Mouse (Mus musculus) right cerebral cortex, postnatal 36 days (tissue): ENCODE measurements around the gene Anapc7.
"Not testable (repeated sequence)": the region's sequence is repeated elsewhere in the genome, so short reads cannot be mapped to it uniquely, and the experiment has no call there.

ENCODE experiments used
- DNase-seq, 2 experiments: peaks; one replicate each; pipeline ENCODE4 v3.0.0; 2022; ENCODE audit warnings: low spot score in 2 of 2, mixed read lengths in 1 of 2

The Anapc7 gene

DNA sequence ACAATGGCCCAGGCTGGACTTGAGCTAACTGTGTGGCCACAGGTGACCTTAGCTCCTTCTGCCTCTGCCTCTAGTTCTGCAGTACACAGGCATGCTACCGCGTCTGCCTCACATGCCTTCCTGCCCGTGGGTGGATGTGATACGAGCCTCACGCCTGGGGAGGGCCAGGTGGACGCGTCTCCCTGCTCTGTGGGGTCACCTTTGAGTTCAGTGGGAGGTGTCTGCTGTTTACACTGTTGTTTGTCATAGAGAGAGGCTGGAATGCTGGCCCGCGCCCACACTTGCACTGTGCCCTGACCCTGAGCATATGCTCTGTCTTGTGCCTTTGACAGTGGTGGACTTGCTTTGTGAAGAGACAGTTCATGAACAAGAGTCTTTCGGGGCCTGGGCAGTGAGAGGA is 16.0 kb upstream of the Anapc7 start:
- DNase-seq: no peak

DNA sequence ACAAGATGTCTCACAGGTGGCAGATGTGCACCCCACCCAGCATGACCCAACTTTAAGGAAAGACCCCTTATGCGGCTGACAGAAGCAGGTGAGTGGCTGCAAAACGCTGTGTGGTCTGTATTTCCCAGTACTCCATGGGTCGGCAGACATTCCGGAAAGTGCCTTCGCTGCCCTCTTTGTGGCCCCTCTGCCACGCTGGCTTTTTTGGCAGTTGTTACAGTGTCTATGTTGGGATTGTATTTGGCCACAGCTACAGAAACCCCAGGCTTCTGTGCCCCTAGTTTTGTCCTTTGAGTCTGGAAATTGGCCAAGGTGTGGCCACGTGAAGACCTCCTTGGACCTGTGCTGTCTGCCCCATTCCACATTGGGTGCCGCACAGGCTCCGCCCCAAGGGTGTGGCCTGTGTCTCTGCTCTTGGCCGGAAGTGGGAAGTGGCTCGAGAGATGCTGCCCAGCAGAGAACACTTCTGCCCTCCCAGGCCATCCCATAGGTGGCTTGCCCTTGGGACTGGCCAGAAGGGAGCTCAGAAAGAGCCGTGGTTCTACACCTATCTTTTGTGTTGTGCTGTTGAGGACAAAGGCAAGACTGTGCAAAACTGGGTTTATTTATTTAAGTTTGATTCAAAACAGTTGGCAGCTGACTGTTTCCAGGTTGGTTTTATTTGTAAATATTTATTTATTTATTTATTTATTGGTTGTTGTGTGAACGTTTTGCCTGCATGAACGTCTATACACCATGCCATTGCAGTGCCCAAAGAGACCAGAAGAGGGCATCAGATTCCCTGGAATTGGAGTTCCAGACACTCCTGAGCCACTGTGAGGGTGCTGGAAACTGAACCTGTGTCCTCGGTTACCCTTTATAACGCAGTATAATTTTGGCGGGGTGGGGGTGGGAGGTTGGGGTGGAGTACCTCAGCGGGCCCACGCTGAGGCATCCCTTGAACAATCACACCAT is 11.5 kb upstream of the Anapc7 start:
- DNase-seq: no peak

DNA sequence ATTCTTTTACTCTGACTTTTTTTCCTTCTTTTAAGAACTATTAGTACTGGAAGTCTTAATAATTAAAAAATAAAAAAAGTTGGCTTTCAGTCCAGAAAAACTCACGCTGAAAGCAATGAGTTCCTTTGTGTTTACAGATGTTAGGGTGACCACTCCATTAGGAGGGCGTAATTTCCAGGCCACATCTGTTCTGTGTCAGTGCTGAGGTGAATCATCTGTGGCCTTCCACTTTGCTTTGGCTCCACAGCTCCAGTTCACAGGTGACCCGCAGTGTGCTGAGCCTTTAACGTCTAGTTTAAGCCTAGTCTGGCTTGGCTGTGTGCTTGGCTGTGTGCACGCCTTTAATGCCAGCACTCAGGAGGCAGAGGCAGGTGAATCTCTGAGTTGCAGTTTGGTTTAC is 9.6 kb upstream of the Anapc7 start:
- no peak for DNase-seq

DNA sequence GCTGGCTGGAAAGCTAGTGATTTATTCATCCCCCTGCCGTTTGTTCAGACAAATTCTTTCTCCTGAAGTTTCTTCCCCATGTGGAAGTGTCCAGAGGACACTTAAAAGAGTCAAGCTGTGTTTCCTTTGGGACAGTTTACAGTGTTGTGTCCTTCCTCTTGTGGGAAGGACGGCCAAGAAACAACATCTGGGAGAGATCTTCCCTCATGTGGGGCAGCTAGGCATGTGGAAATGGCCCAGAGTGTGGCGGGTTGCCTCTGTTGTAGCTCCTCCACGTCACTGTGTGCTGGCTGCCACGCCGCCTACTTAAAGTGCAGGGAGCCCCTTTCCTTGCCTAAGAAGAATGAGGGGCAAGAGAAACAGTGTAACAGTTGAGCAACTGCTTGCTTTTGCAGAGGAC is 8.7 kb upstream of the Anapc7 start:
- DNase-seq: no peak

- no peak for DNase-seq
Observed at GRCm38 (mm10) chr5:122414351-122414750, 7.1 kb upstream of the Anapc7 start.

GRCm38 (mm10) chr5:122415465-122415864 is 6.0 kb upstream of the Anapc7 start:
- no peak for DNase-seq

DNA sequence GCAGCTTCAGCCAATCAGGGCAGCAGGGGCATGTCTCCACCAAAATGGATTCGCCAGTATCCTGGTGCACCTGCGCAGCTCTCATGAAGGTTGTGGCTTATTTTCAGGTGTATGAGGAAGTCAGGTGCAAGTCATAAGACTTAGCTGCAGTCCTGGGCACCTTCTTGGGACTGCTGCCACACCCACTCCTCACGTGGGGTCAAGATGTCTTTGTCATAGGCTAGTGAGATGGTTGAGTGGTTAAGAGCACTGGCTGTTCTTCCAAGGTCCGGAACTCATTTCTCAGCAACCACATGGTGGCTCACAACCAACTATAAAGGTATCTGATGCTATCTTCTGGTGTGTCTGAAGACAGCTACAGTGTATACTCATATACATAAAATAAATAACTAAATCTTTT is 817 bp upstream of the Anapc7 start:
- not testable (repeated sequence) for DNase-seq

GRCm38 (mm10) chr5:122422071-122422964 is 825 bp downstream of the Anapc7 start:
- DNase-seq: peak; percentile 76 to 78

DNA sequence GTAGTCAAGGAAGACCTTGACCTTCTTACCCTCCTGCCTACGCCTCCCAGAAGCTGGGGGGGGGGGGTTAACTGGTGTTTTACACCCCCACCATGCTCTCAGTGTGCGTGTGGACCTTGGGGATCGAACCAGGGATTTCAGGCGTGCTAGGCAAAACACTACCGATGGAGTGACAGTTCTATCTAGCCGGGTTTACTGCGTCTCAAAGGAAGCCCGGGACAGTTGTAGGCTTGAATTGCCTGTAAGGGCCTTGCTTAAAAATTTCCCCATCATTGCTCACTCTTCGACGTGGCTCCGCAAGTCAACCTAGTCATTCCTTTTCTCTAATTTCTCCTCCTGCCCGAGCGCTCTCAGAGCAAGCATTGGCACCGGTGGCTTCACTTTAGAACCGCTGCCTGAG is 1.6 kb downstream of the Anapc7 start:
- DNase-seq: no peak

DNA sequence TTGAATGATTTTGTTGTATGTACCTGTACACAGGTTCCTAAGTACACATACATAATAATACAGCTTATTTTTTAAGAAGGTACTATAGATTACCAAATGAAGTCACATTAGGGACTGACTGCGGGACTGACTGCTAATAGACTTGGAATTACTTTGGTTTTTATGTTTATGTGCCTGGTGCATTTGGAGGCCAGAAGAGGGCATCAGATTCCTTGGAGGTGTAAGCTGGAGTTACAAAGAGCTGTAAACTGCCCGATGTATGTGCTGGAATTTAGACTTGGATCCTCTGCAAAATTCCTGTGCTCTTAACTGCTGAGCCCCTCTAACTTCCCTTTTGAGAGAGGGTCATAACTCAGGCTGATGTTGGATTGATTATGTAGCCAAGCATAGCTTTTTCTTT is 4.1 kb downstream of the Anapc7 start:
- DNase-seq: no peak

GRCm38 (mm10) chr5:122430036-122430775 is 8.7 kb downstream of the Anapc7 start:
- DNase-seq: no peak

- DNase-seq: no peak
Observed at GRCm38 (mm10) chr5:122431221-122431620, 9.7 kb downstream of the Anapc7 start.

DNA sequence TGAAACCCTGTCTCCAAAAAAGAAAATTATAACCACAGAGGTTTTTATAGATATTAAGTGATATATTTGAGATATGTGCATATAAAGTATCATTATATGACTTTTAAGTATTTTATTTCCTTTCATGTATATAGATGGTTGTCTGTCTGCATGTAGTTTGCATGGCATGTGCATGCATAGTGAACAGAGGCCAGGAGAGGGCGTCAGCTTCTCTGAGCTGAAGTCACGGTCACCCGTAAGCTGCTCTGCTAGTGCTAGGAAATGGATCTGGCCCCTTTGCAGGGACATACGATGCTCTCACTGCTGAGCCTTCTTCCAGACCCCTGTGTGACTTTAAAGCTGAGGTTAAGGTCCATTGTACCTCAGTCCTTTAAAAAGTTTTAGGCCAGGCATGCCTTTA is 13.0 kb downstream of the Anapc7 start:
- no peak for DNase-seq

GRCm38 (mm10) chr5:122439400-122440094 is 18.1 kb downstream of the Anapc7 start:
- DNase-seq: no peak

- no peak for DNase-seq
Observed at GRCm38 (mm10) chr5:122440095-122440630, 18.7 kb downstream of the Anapc7 start.

- no peak for DNase-seq
Observed at GRCm38 (mm10) chr5:122444492-122444891, 23.0 kb downstream of the Anapc7 start.

DNA sequence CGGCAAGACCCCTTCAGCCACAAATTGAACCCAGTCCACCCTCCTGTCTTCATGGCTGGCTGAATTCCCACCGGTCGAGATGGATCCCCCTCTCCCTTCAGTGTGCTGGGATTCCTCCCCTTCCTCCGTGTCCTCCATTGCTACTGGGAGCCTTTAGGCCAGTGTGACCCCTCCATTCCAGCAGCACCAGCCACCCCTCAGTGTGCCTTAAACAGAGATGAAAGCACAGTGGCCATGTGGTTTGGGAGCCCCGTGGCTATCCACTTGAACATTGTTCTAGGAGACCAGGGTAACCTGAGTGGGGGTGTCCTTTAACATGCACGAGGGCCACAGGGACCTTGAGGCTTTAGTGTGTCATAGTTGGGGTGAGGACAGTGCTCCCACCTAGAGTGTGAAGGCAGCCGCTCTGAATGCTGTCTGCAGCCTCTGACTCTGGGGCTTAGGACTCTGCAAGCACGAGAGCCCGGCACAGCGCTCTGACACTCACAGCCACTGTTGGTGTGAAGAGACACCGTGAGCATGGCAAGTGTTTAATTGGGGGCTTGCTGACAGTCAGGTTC is 23.6 kb downstream of the Anapc7 start:
- DNase-seq: no peak

- DNase-seq: no peak
Observed at GRCm38 (mm10) chr5:122447857-122448256, 26.4 kb downstream of the Anapc7 start.

GRCm38 (mm10) chr5:122448869-122449268 is 27.4 kb downstream of the Anapc7 start:
- DNase-seq: no peak

DNA sequence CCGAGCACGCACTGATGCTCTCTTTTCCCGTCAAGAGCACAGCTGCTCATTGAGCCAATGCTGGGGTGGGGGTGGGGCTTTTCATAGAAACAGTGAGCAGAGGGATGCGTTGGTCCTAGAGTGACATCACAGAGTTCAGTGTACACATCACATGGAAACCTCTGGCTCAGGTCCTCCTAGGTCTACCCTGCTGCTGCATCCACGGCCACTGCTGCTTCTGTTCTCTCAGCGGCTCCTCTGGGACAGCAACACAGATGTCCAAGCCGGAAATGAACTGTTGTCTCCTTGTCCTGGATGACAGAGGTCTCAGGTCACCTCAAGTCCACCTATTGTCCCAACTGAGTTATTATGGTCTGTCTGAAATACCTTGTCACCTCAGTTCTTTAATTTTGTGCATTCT is 28.5 kb downstream of the Anapc7 start:
- no peak for DNase-seq

- DNase-seq: no peak
Observed at GRCm38 (mm10) chr5:122450913-122451317, 29.4 kb downstream of the Anapc7 start.
